Mouse (Mus musculus) lung, postnatal 0 days (tissue): ENCODE results near the gene Olfr1043. TPM values are rescaled to one million over a fixed set of nuclear protein-coding genes. Genes with fewer than 3 reads are reported as not detected.
"Not testable (repeated sequence)": the region's sequence is repeated elsewhere in the genome, so short reads cannot be mapped to it uniquely, and the experiment has no call there.

Experiments
- ATAC-seq: fragments of 200-750 bp; cut with Nextera tagmentation; 2 replicates; pipeline ENCODE4 v1.8.0; 2017; ENCODE audit warnings: moderate library complexity
- DNase-seq: peaks from one replicate; pipeline ENCODE4 v3.0.0-alpha.2; 2016; ENCODE audit warnings: low spot score
- H3K27ac ChIP-seq: fragments of 300-500 bp; sonication (generic); 2 replicates; pipeline ENCODE4 v1.5.1; 2014; ENCODE audit warnings: antibody characterized with exemption, mild to moderate bottlenecking, low read length, mixed read lengths
- H3K27me3 ChIP-seq: fragments of 300-500 bp; sonication (generic); replicated peaks from 2 replicates; pipeline ENCODE4 v1.6.1; 2014; ENCODE audit warnings: low read length, mixed read lengths; ENCODE audit not compliant: insufficient read depth
- H3K36me3 ChIP-seq: fragments of 300-500 bp; sonication (generic); 2 replicates; pipeline ENCODE4 v1.6.1; 2014; ENCODE audit warnings: low read length, mixed read lengths; ENCODE audit not compliant: insufficient read depth
- H3K4me1 ChIP-seq: fragments of 300-500 bp; sonication (generic); 2 replicates; pipeline ENCODE4 v1.6.1; 2014; ENCODE audit warnings: antibody characterized with exemption, low read depth, low read length, mixed read lengths; ENCODE audit not compliant: insufficient read depth
- H3K4me2 ChIP-seq: fragments of 300-500 bp; sonication (generic); replicated peaks from 2 replicates; pipeline ENCODE4 v1.6.1; 2014; ENCODE audit warnings: low read depth, mild to moderate bottlenecking, low read length, moderate library complexity, mixed read lengths
- H3K4me3 ChIP-seq: fragments of 300-500 bp; sonication (generic); 2 replicates; pipeline ENCODE4 v1.5.1; 2014; ENCODE audit warnings: low read depth, low read length
- H3K9ac ChIP-seq: fragments of 300-500 bp; sonication (generic); replicated peaks from 2 replicates; pipeline ENCODE4 v1.6.1; 2014; ENCODE audit warnings: low read depth, mild to moderate bottlenecking
- H3K9me3 ChIP-seq: fragments of 300-500 bp; sonication (generic); 2 replicates; pipeline ENCODE4 v1.6.1; 2016; ENCODE audit warnings: low read length, mixed read lengths
- CTCF ChIP-seq: IDR thresholded peaks from 2 replicates; pipeline ENCODE4 v1.5.1; 2016; ENCODE audit warnings: antibody characterized with exemption, mild to moderate bottlenecking
- EP300 ChIP-seq: IDR thresholded peaks from 2 replicates; pipeline ENCODE4 v1.6.1; 2016; ENCODE audit warnings: antibody characterized with exemption, mild to moderate bottlenecking, control low read depth
- WGBS: fragments of 180-500 bp; shearing (Covaris S2); extraction: QIAGEN DNeasy Blood & Tissue Kit; methylation state at CpG from one replicate; pipeline ENCODE4 v1.1.7; 2014; 5-methylcytosine and 5-hydroxymethylcytosine counted together
- polyA plus RNA-seq: library from polyadenylated mRNA; unstranded; fragments of >200 nt; fragmentation: Nextera tagmentation; extraction: Ambion mirVana; gene quantifications from 2 replicates; pipeline ENCODE4 v1.2.1, GENCODE M21; 2015

The Olfr1043 gene
- polyA plus RNA-seq: not detected in 2 replicates

DNA sequence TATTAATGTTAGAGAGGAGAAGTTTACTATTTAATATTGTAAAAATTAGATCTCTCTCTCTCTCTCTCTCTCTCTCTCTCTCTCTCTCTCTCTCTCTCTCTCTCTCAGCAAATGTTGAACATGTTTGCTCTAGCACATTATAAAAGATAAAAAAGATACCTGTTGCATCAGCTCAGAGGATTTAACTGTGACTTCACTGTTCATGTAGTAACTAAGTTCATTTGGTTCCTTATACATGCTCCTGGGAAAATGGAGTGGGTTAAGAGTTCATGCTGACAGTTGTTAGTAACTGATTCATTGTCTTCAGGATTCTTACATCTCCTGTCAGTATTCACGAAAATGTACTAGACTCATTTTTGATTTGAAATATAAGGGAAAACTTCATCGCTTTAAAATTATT lies at the start of gene Olfr1043:
Gene Olfr1043, minus strand, starts transcription at position 101 of the 400 bp plus-strand sequence.
- Histone ChIP-seq H3K36me3 (no peaks in the 10 kb centered on the region), H3K27me3 (no peaks in the 10 kb centered on the region), H3K4me1 (no peaks in the 10 kb centered on the region), H3K27ac (no peak within 1 kb of the TSS), H3K4me3 (no peak within 1 kb of the TSS), H3K9me3 (no peaks in the 10 kb centered on the region), H3K4me2 (no peak within 1 kb of the TSS), H3K9ac (no peak within 1 kb of the TSS)
- no peak for TF ChIP-seq EP300
- ATAC-seq (no peak), DNase-seq (no peak)
- 78% methylated on average over 2 of the region's 2 CpGs for WGBS

DNA sequence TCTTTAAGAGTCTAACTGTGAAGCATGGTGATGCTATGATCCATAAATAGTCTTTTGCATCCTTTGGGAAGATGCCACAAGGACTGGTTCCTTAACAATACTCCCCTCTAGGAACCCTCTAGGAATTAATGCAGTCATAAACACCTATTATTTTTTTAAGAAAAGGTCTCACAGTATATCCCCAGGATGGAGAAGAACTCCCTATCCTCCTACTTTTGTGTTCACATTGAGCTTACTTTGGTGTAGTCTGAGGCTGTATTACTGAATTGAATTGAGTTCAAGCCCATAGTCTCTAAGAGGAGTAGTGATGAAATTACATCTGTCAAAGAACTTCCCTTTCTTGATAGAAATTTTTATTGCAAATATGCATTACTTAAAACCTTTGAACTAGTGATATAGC lies 35.6 kb upstream of the Olfr1043 start, which contains the start of gene Olfr1045:
Gene Olfr1045, minus strand, starts transcription at position 101 of the 400 bp plus-strand sequence.
- ATAC-seq (no peak), DNase-seq (no peak)
- no peak within 1 kb of the TSS for H3K4me3 ChIP-seq
- H3K9ac ChIP-seq: no peak within 1 kb of the TSS
- H3K27me3 ChIP-seq: no peaks in the 10 kb centered on the region
- no peaks in the 10 kb centered on the region for H3K36me3 ChIP-seq
- no peak within 1 kb of the TSS for H3K27ac ChIP-seq
- TF ChIP-seq EP300 (no peak), CTCF (no peak)
- no peaks in the 10 kb centered on the region for H3K4me1 ChIP-seq
- H3K9me3 ChIP-seq: no peaks in the 10 kb centered on the region
- H3K4me2 ChIP-seq: no peak within 1 kb of the TSS

DNA sequence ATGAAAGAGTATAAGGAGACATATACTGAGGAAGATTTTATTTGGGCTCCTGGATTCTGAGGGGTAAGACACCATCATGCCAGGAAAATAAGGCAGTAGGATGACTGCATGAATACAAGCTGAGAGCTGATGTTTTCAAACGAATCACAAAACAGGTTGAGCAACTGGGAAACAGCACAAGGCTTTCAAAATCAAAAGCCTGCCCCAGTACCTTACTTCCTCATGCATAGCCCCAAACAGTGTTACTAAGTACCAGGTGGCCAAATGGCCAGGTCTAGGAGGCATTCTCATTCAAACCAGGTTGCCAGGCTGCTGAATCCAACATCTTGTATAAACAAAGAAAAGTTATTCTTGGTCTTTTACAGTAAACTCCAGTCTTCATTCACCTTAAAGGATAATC lies 28.5 kb upstream of the Olfr1043 start:
- Histone ChIP-seq H3K27ac (no peak overlapping the region), H3K36me3 (no peaks in the 10 kb centered on the region), H3K9me3 (no peaks in the 10 kb centered on the region), H3K4me1 (no peaks in the 10 kb centered on the region), H3K4me3 (no peak overlapping the region), H3K27me3 (no peaks in the 10 kb centered on the region), H3K9ac (no peak overlapping the region), H3K4me2 (no peak overlapping the region)
- TF ChIP-seq CTCF (no peak), EP300 (no peak)
- DNase-seq (no peak), ATAC-seq (no peak)
- 33% methylated on average over 1 of the region's 1 CpGs for WGBS

DNA sequence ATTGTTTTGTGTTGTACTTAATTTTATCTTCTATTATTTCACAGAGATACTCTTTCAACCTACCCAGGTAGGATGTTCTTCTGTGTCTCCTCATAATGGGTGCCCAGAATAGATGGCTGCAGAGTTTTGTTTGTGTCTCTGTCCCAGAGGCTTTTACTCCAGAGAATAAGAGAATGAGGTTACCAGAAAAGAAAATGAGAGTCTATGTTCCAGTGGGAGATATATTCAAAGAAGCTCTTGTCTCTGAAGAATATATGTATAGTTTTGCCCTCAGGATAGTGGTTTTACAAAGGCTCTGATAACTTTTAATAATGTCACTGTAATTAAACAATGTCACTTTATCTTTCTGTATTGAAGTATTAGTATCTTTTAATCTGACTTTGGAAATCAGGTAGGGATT lies 18.3 kb upstream of the Olfr1043 start, which contains the start of gene Olfr52:
Gene Olfr52, minus strand, starts transcription at position 101 of the 400 bp plus-strand sequence.
- no peak for DNase-seq
- Histone ChIP-seq H3K4me1 (no peaks in the 10 kb centered on the region), H3K9me3 (no peaks in the 10 kb centered on the region), H3K4me3 (no peak within 1 kb of the TSS), H3K9ac (no peak within 1 kb of the TSS), H3K4me2 (no peak within 1 kb of the TSS), H3K36me3 (no peaks in the 10 kb centered on the region), H3K27ac (no peak within 1 kb of the TSS), H3K27me3 (no peaks in the 10 kb centered on the region)
- no peak for ATAC-seq
- TF ChIP-seq EP300 (no peak), CTCF (no peak)

DNA sequence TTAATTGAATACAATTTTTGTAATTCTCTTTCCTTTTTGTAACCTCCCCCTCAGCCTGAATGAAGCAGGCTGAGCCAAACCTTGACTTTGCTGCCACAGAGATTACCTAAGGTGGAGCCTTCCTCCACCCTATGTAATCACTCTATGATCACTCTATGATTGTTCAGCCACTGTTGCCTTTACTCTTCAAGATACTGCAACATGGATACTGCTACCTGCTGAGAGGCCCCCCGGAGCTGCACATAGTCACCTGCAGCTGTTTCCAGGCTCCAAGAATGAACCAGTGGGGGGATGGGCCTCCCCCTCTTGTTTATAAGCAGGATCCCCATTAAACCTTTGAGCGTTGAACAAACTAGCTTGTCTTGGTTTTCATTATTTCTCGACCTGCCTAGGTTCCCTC lies 12.6 kb upstream of the Olfr1043 start:
- no peak for ATAC-seq
- no peaks in the 10 kb centered on the region for H3K36me3 ChIP-seq
- TF ChIP-seq CTCF (no peak), EP300 (no peak)

DNA sequence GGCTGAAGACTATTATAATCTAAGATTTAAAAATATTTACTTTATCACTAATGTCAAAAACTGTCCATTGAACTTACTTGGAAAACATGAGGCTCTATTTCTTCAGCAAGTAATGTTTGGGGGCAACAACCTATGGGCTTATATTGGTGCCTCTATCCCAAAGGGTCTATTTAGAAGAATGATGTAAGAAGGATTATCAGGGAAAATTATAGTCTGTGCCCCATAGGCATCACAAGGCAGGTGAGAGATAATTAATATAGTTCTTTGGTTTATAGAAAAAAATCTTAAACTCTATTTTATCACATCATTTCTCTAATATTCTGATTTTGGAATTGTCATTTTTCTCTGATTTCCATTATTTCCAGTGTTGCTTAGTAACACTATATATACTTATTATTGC lies 10.4 kb upstream of the Olfr1043 start, which contains the start of gene Olfr1044:
Gene Olfr1044, minus strand, starts transcription at position 101 of the 400 bp plus-strand sequence.
- Histone ChIP-seq H3K4me3 (no peak within 1 kb of the TSS), H3K9ac (no peak within 1 kb of the TSS)
- no peak for ATAC-seq

More for the DNA sequence above, 12.6 kb upstream of the Olfr1043 start:
- 72% methylated on average over 3 of the region's 3 CpGs for WGBS
- DNase-seq: no peak
- Histone ChIP-seq H3K9me3 (no peaks in the 10 kb centered on the region), H3K27ac (no peak overlapping the region), H3K4me1 (no peaks in the 10 kb centered on the region), H3K4me2 (no peak overlapping the region), H3K9ac (no peak overlapping the region), H3K4me3 (no peak overlapping the region), H3K27me3 (no peaks in the 10 kb centered on the region)

DNA sequence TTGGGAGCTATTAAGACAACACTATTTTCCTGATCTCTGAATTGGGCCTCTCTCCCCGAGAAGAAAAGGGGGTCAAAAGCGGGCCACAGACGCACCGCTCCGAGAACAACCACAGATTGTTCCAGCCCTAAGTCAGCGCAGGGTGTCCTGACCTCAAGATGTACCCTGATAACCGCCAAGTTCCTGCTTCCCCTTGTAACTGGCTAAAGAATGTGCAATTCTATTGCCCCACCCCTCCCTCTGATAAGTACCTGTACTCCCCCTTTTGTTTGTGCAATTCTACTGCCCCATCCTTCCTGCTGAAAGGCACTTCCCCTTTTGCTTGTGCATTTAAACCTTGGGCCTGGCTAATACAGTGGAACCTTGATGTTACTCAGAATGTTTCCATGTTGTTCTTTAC lies 8.1 kb upstream of the Olfr1043 start:
- H3K4me3 ChIP-seq, H3K36me3 ChIP-seq, DNase-seq, H3K9ac ChIP-seq, ATAC-seq, H3K27ac ChIP-seq, H3K4me1 ChIP-seq, H3K4me2 ChIP-seq, H3K9me3 ChIP-seq, H3K27me3 ChIP-seq: not testable (repeated sequence)
- 61% methylated on average over 7 of the region's 7 CpGs for WGBS

More for the DNA sequence above, 10.4 kb upstream of the Olfr1043 start, which contains the start of gene Olfr1044:
- TF ChIP-seq CTCF (no peak), EP300 (no peak)
- no peaks in the 10 kb centered on the region for H3K4me1 ChIP-seq
- no peak within 1 kb of the TSS for H3K27ac ChIP-seq
- H3K4me2 ChIP-seq: no peak within 1 kb of the TSS
- no peaks in the 10 kb centered on the region for H3K36me3 ChIP-seq
- no peak for DNase-seq
- H3K27me3 ChIP-seq: no peaks in the 10 kb centered on the region
- no peaks in the 10 kb centered on the region for H3K9me3 ChIP-seq
